Mouse (Mus musculus): ENCODE data around the gene Qrfp.

Gene Qrfp

DNA sequence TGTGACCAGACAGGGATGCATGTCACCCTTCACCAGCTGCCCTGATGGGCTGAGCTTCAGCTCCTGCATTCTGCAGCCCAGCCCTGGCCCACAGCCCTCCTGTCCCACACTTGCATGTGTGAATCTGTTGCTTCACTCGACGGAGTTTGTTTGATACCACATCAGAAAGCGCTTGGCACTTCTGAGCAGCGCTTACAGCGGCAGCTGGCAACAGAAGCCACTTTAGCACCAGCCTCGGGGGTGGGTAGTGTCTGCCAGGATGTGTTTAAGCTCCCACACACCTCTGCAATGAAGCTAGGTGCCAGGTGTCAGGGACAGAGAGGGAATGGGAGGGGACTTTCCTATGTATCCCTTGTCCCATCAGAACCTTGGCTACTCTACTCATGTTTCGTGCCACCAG lies 4.3 kb upstream of the Qrfp start:
- DNase-seq = no peak

DNA sequence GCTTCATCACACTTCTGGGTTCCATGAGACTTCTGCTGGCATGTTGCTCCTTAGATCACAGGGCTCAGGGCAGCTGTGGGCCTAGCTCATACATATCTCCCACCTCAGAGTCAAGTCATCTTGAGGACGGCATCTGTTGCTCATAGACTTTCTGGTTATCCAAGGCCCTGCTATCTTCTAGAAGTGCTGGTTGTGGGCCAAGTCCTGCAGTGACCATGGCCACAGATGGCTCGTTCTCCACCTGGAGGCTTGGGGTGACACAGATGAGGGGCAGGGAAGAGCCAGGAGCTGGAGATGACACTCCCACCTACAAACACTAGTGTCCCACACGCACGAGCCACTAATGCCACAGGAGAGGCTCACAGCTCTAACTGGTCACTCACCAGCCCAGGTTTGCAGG lies 3.3 kb upstream of the Qrfp start:
- no peak for DNase-seq

DNA sequence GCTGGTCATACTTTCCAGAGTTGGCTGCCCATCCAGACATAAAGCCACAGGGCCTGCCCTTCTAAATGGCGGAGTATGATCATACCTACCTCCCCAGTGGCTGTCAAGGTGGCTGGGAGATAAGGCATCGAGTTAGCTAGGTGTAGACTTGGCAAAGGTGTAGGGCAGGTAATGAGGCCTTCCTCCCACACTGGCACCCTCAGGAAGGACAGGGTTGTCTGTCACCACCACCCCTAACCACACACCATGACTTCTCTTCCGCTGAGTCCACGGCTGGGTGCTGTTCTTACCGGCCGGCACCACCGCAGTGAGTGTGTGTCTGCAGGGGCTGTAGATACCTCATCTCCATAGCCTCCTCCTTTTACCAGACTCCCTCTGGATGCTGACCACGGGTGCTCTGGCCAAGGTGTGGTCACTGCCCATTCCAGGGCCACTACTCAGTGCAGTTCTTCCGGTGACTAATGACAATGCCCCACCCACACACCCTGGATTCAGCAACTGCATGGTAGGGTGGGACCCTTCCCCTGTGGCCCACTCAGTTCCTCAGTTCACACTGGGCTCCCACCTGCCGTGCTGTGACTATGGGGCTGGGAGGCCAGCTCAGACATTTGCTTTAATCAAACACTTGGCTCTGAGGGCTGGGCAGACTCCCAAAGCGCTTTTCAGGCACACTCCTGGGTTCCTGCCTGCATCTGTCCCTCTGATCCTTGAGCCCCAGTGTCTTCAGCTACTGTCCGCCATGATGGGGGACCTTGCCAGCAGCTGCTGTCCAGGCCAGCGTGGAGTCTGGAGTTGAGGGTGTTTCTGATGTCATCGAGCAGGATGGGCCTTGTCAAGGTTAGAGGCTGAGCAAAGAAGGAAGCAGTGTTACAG lies 942 bp upstream of the Qrfp start:
- no peak for DNase-seq

DNA sequence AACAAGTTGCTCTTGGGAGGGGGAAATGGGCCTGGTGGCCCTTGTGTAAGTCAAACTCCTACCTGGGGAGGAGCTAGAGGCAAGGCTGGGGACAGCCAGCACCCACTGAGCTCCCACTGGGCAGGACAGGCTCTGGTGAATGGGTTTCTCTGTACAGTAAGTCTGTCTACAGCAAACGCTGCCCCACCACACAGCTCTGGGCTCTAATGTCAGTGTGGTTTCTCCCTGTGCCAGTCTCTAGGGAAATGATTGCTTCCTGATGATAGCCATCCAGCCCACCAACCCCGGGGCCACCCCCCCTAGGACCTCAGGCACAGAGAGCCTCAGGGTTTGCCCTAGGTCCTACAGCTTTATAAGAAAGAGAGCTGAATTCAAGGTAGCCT lies 1.0 kb downstream of the Qrfp start:
- DNase-seq = no peak

DNA sequence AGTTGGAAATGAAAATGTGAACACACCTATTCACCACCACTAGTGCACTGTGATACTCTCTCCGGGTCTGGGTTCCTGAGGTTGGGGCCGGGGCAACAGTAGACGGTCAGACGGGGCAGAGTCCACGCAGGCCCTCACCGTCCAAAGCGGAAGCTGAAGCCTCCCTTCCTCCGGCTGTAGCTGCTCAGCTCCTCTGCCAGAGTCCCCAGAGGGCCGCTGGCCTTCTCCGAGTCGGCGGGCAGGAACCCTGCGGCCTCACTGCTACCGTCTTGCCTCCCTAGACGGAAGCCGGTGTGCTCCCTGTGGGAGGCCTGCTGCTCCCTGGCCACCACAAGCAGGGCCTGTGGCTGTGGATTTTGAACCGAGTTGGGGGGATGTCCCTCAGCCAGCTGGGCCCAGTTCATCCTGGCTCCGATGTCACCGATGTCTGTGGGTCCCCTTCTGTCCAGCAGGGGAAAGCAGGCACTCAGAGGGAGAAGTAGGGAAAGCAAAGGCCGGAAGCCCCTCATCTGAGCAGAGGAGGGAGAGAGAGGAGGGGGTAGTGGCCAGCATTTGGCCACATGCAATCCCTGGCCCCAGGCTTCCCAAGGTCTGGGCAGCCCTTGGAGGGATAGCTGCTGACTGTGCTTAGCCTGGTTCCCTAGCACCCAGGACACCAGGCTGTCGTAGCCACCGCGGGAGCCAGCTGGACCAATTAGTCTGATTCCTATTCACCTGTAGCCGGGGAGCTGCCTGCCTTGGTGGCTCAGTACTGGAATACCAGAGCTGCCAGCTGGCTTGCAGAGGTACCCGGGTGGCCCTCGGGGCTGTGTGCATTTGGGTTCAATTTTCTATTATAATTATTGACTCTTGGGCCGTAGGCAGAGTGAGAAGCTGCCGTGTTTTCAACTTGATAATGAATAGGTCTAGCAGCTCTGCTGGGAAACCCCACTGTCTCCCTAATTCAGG lies 1.7 kb downstream of the Qrfp start:
- peak; percentile 55 to 70 for DNase-seq

DNA sequence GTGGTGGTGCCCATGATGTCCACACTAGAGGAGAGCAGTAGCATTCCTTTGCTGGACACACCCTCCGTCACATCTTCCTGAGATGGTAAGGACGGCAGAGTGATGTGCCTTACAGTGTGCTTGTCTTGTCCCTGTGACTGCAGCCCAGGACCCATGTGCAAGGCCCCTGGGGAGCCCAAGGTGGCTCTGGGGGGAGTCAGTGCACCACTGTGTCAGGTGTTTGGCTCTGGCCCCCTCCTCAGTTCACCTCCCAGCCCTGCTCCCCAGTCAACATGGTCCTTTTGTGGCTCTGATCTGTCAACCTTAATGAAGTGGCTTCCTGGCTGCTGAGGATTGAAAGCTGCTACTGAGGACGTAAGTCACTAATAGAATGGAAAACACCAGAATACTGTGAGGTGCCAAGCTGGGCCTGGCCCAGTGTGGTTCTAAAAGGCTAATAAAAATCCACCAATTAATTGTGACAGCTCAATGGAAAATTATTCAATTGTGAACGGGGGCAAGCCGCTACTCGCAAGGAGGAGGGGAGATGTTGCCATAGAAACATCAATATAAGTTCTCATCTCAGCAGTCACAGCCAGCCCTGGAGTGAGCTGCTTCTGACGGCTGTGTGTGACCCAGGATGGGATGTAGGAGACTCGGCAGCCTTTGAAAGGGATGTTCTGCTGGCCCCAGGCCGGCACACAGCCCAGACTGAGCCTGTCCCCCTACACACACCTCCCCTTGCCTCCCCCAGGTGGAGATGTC lies 3.6 kb downstream of the Qrfp start:
- DNase-seq = no peak

DNA sequence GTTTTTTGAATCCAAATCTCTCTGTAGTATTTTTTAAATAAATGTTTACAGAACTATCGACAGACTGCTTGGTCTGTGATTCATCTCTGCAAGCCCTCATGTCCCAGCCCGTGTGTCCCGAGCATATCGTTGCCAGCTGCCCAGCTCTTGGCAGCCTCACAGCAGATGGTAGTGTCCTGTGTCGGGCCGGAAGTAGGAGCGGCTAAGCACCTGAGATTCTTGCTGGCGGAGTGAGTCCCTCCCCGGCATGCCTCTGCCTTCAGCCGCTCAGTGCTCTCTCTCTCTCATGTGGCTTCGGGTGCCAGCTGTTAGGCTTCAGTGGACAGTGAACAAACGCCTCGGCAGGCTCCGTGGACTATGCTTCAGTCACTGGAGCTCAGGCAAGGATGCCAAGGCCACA lies 6.9 kb downstream of the Qrfp start:
- peak; percentile 48 to 69 for DNase-seq

DNA sequence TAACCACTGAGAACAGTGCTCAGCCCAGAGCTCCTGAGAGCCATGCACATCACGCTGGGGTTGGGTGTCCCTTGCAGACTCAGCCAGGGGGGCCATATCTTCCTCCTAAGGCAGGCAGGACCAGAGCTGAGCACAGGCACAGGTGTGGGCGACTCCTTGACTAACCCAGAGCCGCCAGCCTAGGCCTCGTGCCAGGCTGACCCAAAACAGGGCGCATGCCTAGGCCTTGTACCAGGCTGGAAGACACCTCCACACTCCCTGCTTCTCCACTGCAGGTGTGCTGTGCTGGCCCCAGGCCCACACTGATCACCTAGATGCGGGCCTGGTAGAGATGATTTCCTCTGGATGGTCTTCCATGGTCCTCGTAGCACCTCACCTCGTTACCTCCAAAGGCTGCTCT lies 7.6 kb downstream of the Qrfp start:
- DNase-seq = no peak

DNA sequence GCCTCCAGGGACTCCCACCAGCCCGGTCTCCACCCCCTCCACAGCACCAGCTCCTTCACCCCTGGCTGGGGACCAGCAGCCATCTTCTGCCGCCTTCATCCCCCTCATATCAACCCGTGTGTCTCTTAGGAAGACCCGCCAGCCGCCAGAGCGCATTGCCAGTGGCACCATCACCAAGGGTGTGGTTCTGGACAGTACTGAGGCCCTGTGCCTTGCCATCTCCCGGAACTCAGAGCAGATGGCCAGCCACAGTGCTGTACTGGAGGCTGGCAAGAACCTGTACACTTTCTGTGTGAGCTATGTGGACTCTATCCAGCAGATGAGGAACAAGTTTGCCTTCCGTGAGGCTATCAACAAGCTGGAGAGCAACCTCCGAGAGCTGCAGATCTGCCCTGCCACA lies 9.0 kb downstream of the Qrfp start:
- no peak for DNase-seq

DNA sequence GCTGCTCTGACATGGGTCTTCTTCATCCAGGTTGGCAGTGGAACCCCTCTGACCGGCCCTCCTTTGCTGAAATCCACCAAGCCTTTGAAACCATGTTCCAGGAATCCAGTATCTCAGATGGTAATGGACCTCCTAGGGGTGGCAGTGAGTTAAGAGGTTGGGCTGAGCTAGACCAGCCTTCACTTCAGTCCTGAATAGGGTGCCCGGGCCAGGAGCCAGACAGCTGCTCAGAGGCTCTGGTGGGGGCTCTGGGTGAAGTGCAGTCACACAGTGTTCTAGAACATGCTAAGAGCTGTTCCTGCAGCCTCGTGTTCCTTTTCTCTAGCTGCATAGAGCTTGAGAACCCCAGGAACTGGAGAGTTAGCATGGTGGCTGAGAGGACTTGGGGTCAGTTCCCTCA lies 13.4 kb downstream of the Qrfp start:
- no peak for DNase-seq

DNA sequence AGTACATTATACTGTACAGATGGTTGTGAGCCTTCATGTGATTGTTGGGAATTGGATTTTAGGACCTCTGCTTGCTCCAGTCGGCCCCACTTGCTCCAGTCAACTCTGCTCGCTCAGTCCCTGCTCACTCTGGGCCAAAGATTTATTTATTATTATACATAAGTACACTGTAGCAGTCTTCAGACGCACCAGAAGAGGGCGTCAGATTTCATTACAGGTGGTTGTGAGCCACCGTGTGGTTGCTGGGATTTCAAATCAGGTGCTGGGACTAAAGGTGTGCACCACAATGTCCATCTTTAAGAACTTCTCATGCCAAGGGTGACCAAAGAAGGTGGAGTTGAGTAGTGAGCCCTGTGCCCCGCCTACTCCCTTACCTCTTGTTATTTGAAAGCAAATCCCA lies 17.8 kb downstream of the Qrfp start:
- DNase-seq = no peak

DNA sequence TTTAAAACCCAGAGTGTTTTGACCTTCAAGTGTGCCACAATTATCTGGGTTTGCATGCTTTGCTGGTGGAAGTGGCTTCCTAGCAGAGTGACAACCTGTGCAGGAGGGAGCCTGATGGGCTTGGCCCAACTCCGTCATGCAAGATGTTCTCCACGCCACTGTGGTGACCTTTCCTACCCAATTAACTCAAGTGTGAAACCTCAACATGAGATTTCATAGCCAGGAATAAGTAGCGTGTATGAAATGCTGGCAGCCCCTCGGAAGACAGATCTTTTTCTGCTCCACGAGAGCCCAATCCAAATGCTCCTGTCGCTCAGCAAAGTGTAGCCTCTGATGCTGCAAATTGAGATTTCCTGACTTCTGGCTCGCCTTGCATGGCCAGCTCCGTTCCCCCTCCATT lies 19.1 kb downstream of the Qrfp start:
- DNase-seq = no peak

DNA sequence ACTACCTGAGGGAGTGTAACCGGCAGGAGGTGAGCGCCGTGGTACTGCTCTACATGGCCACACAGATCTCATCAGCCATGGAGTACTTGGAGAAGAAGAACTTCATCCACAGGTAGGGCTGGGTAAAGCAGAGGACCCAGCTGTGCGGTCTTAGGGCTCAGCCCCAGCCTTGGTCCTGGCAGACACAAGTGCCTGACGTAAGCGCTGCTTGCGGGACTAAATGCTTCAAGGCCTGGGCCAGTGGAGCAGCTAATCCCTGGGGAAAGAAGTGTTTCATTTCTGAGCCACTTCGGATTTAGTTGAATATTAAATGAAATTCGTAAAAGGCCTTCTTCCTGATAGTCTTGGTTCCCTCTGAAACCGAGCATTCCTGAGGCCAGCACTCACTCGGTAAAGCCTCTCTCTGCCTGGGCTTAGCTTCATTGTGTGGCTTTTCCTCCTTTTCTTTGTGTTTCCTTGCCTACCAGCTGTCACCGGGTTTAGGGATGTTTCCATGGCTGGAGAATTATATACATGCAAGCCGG lies 19.6 kb downstream of the Qrfp start:
- no peak for DNase-seq

DNA sequence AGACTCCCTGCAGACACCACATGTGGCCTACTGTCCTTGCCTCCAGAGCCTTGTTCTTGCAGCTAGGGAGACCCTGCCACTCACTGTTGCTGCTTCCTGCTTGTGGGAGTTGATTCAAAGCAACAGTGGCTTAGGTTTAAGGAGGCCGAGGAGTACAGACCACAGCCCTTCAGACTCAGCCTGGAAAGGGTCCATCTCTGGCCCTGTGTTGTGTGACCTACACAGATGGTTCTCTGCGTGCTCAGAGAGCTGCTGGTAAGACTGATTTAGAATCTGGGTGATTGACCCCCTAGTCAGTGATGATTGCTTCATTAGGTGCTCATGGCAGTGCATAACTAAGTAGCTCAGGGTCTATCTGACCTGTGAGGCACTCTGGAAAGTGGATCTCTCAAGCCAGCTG lies 21.2 kb downstream of the Qrfp start:
- no peak for DNase-seq

DNA sequence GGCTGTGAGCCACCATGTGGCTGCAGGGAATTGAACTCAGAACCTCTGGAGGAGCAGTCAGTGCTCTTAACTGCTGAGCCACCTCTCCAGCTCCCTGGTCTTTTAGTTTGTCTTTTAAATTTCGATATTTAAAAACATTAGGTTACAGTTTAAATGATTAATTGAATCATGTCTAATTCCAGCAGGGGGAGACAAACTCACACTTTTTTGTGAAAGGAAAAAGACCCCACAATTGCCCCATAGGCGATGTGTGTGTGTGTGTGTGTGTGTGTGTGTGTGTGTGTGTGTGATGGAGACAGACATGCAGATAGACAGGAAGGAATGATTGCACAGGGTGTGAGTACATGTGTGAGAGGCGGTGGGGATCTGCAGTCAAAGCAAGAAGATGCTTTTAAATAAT lies 22.2 kb downstream of the Qrfp start:
- DNase-seq = no peak

DNA sequence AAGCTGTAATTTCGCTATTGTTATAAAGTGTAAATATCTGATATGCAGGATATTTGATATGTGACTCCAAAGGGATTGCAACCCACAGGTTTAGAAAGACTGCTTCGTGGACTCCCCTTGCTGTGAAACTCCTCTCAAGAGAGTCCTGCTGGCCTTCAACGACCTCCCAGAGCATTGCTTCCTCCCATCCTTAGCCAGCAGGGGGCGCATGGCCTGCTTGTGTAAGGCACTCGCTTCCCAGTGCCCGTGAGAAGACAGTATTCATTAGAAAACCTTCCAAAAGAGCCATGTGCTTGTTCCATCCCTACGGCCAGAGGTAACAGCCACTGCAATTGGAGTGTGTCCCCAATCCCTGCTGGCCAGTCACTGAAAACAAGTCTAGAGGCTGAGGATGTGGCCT lies 23.4 kb downstream of the Qrfp start:
- peak; percentile 93 for DNase-seq

DNA sequence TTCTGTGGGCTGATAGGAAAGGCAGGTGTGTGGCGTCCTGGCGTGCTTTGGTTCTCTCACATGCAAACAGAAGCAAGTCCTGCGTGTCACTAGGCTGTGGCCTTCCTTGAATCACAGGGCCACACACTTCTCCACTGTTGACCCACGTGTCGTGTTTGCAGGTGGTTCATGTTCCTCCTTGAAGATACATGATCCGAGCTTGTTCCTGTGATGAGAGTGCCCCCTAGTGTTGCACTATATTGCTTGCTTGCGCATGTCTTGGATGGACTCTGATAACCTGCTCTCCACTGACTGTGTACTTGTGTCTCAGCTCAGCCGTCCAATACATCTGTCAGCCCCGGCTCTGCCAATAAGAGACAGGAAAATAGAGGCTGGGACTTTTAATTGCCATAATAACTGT lies 25.3 kb downstream of the Qrfp start:
- peak; percentile 78 to 85 for DNase-seq

DNA sequence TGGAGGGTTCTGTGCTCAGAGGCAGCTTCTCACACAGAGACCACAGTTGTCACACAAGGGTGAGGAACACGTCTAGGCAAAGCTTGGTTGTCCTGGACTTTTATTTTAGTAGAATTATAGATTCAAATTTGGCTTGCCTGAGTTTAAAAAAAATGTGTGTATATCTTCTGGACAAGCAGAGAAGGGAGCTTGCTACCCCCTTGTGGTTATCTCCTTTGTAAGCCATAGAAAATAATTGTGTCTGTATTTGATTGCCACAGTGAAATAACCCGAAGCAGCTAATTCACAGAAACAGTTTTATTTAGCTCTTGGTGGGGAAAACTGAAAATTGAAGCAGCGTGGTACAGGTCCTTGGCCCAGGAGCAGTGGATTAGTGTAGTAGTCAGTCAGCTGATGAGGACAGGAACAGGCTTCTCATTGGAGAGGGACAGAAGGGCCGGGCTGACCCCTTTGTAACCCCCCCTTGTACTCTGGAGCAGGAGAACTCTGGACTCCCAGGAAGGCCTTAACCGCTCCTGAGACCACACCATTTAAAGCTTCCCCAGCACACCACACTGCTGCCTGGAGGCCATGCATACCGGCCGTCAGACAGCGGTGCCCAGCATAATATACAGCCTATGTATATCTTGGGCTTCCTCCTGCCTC lies 27.3 kb downstream of the Qrfp start:
- peak in 1 of 2 experiments; percentile 35 for DNase-seq

DNA sequence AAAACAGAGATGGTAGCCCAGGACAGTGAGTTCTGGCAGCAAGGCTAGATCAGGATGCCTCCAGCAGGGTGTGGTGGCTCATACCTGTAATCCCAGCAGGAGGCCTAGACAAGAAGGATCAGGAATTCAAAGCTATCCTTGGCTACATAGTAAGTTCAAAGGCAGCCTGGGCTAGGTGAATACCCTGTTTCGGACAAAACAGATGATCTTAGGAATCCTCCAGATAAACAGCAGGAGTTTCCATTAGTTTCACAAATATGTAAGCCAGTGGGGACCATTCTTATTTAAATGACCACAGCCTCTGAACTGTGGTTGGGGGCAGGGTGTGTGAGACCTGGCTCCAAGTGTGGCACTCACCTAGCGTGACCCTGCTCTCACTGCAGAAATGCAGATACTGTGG lies 31.1 kb downstream of the Qrfp start:
- DNase-seq = no peak

DNA sequence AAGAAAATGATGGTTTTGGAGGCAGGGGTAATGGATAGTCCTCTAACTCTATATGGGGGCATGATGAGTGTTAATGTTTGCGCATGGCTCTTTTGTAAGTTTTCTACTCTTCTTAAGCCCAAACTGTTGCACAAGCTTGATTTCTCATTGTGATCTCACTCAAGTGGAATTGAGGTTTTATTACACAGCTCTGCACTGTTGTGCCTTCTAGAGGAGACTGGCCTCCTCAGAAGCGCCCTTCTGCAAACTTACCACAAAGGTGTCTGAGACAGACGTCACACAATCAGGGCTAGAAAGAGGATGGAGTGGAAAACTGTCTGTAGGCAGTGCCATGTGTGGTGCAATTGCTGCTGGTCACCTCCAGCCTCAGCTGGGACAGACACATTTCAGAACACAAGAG lies 33.9 kb downstream of the Qrfp start:
- DNase-seq = no peak

DNA sequence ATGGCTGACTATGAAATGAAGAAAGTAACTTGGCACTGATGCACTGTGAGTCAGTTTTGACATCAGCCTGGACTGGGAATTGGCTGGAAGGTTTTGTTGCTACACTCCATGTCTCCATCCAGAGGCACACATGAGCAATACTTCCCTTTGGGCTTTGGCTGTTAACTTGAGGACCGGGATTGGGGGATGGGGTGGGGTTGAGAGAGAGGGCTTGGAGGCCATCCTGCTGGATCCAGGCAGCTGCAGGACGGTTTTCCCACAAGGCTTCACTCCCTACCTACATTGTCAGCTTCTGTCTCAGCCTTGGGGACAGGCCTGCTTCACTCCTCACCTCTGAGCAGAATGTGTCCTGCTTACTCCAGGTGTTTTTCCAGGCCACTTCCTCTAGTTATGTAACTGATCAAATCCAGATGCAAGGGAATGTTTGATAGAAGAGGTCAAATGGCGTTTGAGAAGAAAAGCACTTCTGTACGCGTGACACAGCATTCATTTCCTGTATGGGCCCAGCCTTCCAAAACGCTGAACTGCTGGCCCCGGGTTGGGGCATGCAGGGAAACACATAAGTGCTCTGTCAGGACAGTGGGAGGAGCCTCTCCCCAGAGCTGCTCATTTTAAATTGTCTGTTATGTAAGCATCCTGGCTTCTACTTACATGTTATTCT lies 39.5 kb downstream of the Qrfp start:
- peak; percentile 66 to 79 for DNase-seq

DNA sequence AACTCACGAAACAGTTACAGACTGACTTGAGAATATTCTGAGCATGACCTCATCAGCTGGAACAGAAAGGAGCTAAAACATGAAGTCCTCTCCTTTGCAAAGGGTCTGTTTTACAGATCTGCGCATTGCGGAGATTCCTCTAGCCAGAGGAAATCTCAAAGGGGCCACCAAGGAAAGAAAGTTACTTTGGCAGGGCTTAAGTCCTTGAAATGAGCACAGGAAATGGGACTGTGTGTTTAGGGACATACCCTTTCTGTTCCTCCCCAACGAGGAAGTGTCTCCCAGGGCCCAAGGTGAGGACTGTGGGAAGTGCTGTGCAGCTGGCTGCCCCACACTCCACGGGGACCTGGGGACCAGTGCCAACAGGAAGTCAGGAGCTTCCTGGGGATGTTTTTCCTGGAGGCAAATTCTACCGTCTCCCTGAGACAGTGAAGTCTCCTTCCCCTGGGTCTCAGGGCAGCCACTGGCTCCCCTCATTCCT lies 40.7 kb downstream of the Qrfp start:
- peak; percentile 68 to 79 for DNase-seq
